Mouse (Mus musculus) urinary bladder, postnatal 14 days (tissue): ENCODE data around the gene Mad2l2.
A peak's percentile ranks its signal among the peaks of the same experiment; 100 is the strongest.

ENCODE experiments used
- DNase-seq: peaks from one replicate; pipeline ENCODE4 v3.0.0; 2021; ENCODE audit warnings: low spot score

Gene Mad2l2

DNA sequence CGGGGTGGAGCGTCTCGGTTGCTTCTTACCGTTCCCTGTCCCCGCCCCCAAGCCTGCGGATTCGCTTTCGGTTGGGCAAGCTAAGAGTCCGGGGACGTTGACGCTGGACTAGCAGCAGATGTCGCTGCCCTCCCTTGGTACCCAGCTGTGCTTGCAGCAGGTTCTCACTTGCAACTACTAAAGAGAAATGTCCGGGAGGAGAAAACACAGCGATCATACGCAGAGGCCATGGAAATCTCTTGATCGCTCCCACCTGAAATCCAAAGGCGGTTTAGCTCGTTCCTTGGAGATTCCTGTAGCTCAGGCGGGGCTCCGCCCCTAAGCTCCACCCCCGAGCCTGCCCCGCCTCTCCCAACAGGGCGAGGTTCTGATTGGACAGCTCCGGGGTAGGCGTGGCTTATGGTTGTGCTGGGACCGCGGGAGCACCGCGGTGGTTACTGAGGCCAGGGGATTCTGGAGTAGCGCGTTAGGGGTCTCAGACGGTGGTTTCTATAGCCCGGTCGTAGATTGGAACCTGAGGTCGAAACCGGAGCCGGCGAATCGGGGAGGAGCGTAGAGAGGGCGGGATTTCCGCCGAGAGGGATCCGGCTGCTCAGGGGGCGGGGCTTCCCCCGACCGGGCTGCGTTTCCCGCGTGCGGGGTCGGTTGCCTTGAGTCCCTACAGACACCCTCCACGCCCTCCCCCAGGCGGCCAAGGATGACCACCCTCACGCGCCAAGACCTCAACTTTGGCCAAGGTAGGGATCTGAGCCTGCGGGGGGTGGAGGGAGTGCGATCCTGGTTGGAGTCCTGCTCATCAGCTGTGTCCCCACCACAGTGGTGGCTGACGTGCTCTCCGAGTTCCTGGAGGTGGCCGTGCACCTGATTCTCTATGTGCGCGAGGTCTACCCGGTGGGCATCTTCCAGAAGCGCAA, 10.2 kb downstream of the Mad2l2 start:
- DNase-seq = peak; percentile 93

DNA sequence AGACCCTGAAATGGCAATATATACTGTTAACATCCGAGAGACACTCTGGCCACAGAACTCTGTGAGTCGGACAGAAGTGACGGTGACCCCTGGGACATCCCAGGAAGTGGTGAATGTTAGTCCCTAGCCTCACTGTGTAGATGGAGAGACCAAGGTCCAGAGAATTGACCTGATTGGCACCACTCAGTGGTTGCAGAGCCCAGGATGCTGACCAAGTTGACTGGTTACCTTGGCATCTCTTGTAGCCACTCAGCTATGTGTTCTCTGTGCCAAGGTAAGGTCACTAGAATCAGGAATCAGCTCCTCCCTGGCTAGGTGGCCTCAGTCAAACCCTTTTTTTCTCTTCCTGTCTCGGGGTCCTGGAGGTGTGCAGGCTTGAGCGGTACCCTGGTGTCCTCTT, 13.5 kb downstream of the Mad2l2 start:
- DNase-seq = no peak

DNA sequence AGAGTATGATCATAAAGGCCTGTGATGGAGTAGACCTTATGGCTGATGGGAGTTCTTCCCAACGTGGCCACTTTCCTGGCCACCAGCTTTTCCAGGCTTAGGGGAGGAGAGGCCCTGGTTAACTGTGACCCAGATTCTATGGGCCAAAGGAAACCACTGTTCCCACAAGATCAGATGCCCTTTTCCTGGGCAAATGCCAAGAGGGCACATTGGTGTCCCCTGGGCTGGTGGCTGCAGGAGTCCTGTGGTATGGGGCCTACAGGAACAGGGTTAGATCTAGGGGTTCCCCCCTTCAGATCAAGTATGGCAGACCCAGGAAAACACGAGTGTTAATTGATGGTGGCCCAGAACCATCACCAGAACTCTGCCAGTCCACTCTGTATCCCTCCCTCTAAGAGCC, 17.5 kb downstream of the Mad2l2 start:
- no peak for DNase-seq

DNA sequence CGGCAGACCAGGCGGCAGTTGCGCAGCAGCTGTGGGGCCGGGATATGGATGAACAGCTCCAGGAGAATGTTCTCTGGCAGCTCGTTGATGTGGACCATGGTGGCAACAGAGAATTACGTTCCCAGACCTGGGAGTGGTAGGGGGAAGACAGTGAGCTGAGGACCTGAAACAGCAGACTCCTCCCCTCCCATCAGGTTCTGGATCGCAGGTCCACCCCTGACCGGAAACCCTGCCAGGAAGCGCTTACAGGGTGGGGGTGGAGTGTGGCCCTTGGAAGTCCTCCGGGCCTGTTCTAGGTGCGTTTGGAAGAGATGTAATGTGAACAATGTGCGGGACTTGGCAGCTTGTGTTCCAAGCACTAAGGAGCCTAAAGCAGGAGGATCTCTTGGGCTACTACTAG, 19.4 kb downstream of the Mad2l2 start:
- no peak for DNase-seq

DNA sequence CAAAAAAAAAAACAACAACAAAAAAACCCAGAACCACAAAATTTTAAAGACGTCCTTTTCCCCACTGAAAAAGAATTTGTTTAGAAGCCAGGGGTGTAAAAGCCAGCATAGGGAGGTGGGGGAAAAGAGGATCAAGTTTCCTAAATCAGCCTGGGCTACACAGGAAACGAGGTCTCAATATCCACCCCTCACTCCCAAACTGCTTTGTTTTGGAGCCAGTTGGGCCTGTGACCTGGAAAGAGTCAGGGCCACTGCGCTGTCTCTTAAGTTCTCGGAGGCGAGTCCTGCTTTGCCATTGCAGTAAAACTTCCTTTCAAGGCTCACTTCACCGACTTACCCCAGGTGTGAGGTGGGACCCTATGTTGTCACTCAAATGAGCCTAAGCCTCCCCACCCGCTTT, 20.1 kb downstream of the Mad2l2 start:
- no peak for DNase-seq

DNA sequence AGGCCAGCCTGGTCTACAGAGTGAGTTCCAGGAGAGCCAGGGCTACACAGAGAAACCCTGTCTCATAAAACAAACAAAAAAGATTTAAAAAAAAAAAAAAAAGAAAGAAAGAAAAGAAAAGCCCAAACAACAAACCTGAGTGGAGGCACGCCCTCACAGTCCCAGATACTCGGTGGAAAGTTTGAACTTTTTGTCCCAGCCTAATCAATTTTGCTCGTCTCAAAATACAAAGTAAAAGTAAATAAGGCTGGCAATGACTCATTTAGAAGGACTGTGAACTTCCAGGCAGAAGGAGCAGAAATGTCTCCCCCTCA, 20.7 kb downstream of the Mad2l2 start:
- no peak for DNase-seq

DNA sequence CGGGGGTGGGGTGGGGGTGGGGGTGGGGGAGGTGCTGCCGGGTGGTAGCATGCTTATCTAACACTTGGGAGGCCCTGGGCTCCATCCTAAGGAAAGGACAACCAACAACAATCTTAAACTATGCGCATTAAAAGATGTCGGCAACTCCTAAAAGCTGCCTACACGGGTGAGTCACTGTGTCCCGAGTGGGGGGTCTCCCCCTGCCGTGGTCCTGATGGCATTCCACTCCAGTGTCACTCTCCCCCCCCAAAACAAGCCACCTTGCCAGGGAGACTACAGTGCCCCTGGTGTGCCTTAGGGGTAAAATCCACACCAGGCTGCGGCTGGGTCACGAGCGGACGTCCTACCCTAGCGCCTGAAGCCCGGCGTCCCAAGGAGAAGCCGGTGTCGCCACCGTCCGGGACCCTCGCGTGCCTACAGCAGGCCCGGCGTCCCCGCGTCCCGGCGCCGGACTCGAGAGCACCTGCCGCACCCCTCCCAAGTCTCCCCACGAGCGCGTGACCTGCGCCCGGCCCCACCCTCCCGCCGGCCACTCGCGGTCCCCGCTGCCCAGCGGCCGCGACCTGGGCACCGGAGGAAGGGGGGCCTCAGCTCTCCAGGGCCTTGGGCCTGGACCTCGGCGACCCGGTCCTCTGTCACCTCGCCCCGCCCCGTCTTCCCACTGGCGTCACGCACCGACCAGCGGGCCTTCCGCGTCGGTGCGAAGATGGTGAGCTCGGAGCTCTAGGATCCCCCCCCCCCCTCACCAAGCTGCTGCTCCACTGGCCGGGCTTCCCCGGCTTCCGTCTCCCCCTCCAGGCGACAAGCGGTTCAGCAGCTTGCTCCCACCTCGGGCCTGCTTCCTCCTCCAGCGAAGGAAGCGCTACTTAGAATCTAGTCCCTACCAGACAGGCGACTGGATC, 21.3 kb downstream of the Mad2l2 start, which contains the start of gene Fbxo6:
Fbxo6 (minus strand) TSS at position 874 of the 902 bp plus-strand sequence.
- peak; percentile 89 for DNase-seq

DNA sequence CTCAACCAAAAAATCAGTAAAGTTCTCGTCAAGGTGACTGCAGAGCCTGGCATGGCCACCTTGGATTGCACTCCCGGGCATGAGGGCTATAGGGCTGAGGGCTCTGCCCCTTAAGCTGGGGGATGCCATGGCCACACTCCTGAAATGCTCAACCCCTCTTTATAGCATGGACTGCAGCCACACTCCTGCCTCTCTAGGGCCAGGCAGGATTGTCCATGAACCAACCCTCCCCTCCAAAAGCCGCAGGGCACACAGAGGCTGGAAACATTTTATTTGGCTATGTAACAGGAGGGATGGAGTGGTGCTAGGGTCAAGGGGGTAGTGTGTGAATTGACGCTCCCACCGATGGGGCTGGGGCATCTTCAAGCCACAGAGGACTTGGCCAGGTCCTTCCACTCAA, 22.4 kb downstream of the Mad2l2 start:
- no peak for DNase-seq

DNA sequence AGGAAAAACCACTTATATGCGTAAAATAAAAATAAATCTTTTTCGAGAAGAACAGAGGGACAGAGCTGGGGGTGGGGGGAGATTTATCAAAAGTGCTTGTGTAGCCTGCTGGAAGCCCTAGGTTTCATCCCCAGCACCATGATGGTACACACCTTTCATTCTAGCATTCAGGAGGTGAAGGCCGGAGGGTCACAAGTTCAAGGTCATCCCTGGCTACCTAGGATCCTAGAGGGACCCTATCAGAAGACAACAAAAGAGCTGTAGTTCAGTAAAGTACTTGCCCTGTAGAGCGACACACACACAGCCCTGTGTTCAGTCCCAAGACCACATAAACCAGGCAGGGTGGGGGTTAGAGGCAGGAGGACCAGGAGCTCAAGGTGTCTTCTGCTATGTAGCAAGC, 23.8 kb downstream of the Mad2l2 start:
- DNase-seq = no peak

DNA sequence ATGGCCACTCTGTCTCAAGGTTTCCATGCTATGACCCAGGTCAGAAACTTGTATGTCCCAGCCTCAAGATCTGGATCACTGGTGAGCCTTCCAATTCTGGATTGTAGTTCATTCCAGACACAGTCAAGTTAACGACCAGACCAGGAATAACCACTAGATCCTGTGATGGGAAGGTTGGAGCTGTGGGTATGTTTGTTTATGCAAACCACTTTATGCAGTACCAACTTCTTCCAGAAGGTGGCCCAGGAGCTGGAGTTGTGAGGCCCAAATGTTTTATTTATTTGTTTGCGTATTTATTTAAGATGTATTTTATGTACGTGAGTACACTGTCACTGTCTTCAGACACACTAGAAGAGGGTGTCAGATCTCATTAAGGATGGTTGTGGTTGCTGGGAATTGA, 24.8 kb downstream of the Mad2l2 start:
- no peak for DNase-seq

DNA sequence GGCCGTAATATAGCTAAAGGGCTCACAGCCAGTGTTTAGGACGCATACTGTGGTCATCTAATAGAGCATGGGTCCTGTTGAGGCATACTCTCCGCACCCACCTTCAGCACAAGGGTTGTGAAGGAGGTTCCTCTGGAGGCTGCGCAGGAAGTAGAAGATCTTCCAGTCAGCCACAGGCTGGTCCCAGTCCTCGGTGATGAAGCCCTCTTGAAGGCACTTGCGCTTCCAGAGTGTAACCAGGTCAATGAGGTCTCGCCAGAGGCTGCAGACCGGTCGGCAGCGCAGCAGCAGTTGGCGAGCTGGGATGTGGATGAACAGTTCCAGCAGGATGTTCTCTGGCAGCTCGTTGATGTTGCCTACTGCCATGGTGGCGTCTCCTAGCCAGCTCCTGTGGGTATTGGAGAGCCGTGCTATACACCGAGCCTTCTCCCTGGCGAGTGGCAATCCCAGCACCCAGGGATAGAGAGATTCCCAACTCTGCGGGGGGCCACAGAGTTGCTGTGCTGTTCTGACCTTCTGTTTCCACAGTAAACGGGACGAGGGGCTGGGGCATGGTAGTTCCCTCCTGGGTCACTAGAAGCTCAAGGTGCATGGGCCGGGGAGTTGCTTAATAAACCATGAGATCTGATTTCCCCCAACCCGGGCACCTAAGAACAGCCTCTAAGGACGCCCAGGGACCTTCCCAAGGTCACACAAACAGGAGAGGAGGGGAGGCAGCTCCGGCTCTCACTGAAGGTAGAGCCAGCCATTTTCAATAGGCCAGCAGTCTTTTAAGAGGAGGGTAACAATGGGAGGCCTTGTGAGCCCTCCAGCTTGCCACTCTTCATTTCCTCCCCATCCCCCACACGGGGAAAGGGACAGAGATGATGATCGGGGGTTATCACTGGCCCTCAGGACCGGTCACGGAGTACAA, 28.5 kb downstream of the Mad2l2 start:
- DNase-seq = no peak

DNA sequence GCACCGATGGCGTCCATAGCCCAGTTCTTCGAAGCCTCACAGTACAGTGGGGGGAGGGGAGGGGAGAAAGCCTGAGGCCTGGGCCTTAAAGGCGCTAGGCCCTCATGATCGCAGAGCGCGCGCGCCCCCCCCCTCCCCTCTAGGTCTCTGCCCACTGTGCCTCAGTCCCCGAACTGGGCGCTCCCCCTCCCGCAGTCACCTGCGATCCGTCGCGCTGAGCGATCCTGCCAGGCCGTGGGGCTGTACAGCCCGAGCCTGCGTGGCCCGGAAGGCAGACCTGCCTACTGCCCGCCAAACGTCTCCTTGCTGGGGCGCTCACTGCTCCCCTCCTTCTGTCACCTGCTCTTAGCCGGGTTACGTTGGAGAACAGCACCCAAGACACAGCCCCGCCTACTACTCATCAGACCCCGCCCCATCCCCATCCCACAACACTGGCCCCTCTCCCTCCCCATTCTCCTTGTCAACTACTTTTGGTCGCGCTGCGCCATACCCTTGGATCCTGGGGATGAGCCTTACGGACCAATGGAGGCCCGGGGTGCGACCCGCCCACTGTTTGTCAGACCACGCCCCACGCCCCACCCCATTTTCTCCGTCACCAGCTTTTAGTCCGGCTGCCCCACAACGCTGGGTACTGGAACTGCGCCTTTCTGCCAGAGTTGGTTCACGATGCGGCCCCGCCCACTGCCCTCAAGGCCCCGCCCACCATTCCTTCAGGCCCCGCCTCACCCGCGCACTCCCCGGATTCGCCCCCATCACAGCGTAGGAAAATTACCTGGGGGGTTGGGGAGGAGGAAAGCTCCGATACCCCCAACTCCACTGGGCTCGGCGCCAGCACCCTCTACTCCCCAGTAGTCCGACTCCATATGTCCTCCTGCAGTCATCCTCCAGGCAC, 29.6 kb downstream of the Mad2l2 start:
- DNase-seq = peak; percentile 93

DNA sequence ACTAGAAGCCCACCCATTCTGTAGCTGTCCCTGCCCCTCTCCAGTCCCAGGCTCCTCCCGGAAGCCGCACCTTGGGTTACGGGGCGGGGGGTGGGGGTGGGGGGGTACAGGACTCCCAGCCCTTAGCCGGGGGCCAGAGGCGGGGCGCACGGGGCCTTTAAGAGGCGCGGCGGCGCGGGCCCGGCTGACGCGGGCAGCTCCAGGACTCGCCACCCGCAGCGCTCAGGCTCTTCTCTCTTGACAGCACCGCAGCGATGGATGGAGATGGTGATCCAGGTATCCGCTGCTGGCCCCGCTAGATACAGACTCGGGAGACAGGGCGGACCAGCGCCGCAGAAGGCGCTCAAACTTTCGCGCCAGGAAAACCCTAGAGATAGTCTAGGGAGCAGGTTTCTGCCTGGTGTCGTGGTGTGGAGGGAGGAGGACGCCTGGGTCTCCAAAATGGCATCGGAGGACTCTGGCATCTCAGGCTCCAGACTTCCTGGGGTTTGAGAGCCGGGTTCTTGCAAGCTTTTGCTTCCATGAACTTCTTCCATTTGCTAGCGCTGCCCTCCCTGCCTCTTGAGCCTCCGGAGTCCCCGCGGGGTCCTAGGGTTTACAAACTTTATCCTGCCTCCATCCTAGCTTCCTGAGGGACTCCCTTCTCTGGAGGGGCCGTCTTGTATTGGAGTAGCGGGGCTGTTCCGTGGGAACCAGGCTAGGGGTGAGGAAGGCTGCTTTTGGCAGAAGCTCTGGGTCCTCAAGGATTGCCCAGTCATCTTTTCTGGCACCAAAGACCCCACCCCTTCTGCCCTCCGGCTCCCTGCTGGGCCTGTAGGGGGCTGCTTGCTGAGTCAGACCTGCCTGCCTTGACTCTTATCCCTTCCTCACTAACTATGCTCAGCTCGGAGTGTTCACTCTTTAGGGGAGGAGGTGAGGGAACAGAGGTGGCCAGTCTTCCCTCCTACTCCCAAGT, 30.5 kb downstream of the Mad2l2 start, which contains the start of the genes Fbxo44 and Fbxo2:
Fbxo44 (minus strand) TSS at position 47 of the 955 bp plus-strand sequence.
Fbxo2 (plus strand) TSS at position 186 of the 955 bp plus-strand sequence.
- DNase-seq = peak; percentile 24

DNA sequence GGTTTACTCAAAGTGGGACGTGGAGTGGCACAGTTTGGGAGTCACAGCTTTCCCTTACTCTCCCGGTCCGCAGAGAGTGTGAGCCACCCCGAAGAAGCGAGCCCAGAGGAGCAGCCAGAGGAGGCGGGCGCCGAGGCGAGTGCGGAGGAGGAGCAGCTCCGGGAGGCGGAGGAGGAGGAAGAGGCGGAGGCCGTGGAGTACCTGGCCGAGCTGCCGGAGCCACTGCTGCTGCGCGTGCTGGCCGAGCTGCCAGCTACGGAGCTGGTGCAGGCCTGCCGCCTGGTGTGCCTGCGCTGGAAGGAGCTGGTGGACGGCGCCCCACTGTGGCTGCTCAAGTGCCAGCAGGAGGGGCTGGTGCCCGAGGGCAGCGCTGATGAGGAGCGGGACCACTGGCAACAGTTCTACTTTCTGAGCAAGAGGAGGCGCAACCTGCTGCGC, 33.8 kb downstream of the Mad2l2 start:
- peak; percentile 84 for DNase-seq

DNA sequence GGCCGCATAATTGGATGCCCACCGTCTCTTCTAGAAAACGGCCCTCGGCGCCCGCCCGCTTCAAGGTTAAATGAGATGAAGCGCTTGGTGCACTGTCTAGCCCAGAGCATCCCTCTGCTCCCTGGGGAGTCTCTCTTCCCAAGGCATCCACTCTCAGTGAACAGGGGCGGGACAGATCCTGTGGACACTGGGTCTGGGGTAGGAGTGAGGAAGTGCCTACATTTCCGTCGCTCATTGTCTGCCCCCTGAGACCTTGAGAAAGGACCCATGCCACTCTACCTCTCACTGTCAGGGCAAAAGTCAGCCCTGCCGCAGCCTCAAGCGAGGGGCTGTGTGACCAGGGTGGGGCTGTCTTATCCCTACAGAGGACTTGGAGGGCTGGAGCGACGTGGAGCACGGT, 34.3 kb downstream of the Mad2l2 start:
- DNase-seq = no peak

DNA sequence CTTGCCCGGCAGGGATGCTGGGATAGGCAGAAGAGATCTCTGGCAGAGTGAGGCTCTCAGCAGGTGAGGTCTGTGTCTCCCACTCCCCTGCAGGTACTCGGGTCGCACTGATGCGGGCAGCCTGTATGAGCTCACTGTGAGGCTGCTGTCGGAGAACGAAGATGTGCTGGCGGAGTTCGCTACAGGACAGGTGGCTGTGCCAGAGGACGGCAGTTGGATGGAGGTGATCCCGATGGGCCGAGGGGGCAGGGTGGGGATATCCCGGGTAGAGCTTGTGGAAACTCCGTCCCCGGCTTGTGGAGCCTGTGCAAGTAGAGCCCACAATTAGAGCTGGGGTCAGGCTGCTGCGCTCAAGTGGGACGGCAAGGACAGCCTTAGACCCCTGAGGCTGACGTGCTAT, 35.4 kb downstream of the Mad2l2 start:
- DNase-seq = no peak

DNA sequence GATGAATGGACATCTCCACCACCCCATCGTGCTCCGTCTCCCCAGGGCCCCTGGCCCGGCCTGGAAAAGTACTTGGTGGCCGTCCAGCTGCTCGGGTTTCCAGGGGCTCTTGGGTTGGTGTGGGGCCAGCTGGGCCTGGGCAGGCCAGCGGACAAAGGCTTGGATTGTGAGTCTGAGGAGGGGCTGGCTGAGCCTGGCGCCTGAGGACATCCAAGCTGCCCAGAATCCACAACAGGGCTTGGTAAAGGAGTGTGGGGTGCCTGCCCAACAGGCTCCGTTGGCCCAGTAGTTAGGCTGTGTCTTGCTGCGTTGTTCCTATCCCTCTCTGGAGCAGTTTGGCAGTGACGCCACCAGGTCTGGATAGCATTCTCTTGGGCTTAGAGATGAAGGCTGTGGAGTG, 36.2 kb downstream of the Mad2l2 start:
- DNase-seq = no peak

DNA sequence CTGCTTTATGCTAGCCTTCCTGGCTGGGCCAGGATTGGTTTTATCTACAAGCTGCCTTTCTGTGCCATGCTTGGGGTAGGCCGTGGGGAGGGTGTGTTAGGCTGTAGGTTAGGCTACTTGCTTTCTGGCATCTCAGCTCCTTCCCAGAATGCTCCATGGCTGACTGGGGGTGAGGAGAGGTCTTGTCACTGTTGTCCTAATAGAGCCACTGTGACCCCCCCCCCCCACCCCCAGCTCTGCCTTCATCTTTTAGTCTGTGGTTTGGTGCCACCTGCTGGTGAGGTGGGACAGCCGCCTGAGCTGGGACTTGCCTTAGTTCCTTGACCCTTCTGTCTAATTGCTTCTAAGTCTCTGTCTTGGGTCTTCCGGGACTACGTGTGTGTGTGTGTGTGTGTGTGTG, 36.8 kb downstream of the Mad2l2 start:
- DNase-seq = peak; percentile 74

DNA sequence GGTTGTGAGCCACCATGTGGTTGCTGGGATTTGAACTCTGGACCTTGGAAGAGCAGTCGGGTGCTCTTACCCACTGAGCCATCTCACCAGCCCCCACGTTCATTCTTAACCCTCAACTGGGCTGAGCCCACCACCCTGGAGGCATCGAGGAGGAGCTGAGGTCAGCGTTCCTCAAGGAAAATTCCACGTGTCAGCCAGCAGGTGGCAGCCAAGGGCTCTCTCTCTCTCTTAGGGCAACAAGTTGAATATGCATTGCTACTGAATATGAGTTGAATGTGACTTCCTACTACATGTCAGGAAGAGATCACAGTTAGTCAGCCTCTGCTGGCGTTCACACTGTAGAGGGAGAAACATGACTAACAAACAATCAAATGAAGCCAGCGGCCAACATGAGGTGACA, 38.1 kb downstream of the Mad2l2 start:
- DNase-seq = peak; percentile 58

DNA sequence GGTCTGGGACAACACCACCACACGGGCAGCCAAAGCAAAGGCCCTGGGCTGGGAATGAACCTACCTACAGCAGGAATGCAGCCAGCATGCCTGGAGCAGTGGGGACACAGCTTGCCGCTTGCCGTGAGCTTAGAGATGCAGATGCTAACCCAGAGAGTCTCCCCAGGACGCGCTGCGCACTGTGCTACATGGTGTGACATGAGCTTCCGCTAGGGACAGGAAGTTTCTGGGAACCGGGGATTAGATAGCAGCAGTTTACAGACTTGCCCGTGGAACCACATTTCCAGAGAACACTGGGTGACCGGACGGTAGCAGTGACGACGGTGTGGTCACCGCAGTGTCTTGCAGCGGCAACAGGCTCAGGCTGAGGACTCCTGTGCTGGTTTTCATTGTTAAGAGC, 39.4 kb downstream of the Mad2l2 start:
- DNase-seq = no peak
